7 mouse cellular contexts compared by ENCODE assay signal in the genomic region with DNA sequence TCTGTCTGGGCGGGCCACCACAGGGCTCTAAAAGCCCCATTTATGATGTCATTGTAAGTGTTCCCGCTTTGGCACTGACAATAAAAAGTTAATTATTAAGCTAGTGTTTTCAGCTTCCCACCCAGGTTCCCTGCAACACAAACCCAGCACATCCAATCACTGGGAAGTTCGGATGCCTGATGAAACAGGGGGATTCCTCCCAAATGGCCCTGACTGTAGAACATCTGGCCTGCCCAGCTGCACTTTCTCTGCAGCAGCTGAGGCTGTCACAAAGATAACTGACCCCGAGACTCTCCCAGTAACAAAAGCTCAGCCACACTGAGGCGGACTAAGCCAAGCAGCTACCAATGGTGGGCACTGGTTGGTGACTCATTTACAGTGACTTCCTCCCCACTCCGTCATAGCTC. TPM values are rescaled to one million over a fixed set of nuclear protein-coding genes. Genes with fewer than 3 reads are reported as not detected.
A peak's percentile ranks its signal among the peaks of the same experiment; 100 is the strongest.
DNase-seq lines count a peak whose midpoint lies in the region; ATAC-seq and TF ChIP-seq lines count a peak whose summit lies in the region.

No protein-coding gene starts in this region.

- peak; percentile 27 for DNase-seq in embryo, embryonic 11.5 days (ENCODE audit: low read depth, low spot score)
- DNase-seq in heart, postnatal 36 days = peak; percentile 17 to 33
- DNase-seq in limb, embryonic 14.5 days (ENCODE audit: low spot score) = peak; percentile 45
- no peak for DNase-seq in cerebellum, postnatal 14 days
- no peak for DNase-seq in left cerebral cortex, postnatal 25 days (ENCODE audit: low spot score in 2 of 2)
- DNase-seq in frontal cortex, postnatal 10 days (ENCODE audit: low spot score in 2 of 2) = no peak

- TF ChIP-seq CTCF in olfactory bulb, adult 2 months (IDR thresholded peaks at IDR 0.05; ENCODE audit: insufficient read depth, low read depth, low read length) = no peak

- no peak overlapping the region for H3K4me2 ChIP-seq in limb, embryonic 14.5 days (replicated peaks; ENCODE audit: low read depth, low read length, severe bottlenecking)

- no peak overlapping the region for H3K4me3 ChIP-seq in limb, embryonic 14.5 days (replicated peaks; ENCODE audit: low read length)
- peak overlapping the region; percentile 25; the same call in 1 of the 2 replicates for H3K4me3 ChIP-seq in olfactory bulb, adult 2 months (ENCODE audit: insufficient read depth, low read depth, low read length)

- 24% methylated on average over 6 of the region's 6 CpGs for WGBS in limb, embryonic 14.5 days
- 23% methylated on average over 6 of the region's 6 CpGs for whole genome bisulfite sequencing in olfactory bulb, adult 2 months

- H3K9me3 ChIP-seq in limb, embryonic 14.5 days (ENCODE audit: control insufficient read depth, low read length) = no peaks in the 10 kb centered on the region

- TF ChIP-seq POLR2A in limb, embryonic 14.5 days (IDR thresholded peaks at IDR 0.05; ENCODE audit: borderline replicate concordance, extremely low read depth, insufficient read depth, insufficient read length) = no peak
- TF ChIP-seq POLR2A in olfactory bulb, adult 2 months (IDR thresholded peaks at IDR 0.05; ENCODE audit: insufficient read depth, low read depth, low read length) = no peak

- intact Hi-C loops in heart, postnatal 36 days (cut with DNase I) = no loop called here
- intact Hi-C loops in left cerebral cortex, postnatal 25 days (cut with DNase I) = no loop called here

- no peaks in the 10 kb centered on the region for H3K36me3 ChIP-seq in limb, embryonic 14.5 days (ENCODE audit: control insufficient read depth, insufficient read depth, low read length)

- ATAC-seq in limb, embryonic 14.5 days (ENCODE audit: low FRiP score, low read depth) = peak; percentile 62

- peaks cover 17% of the 10 kb centered on the region for H3K4me1 ChIP-seq in limb, embryonic 14.5 days (ENCODE audit: control insufficient read depth, insufficient read depth, low read length)
- peaks cover 6% of the 10 kb centered on the region; the same call in 1 of the 2 replicates for H3K4me1 ChIP-seq in olfactory bulb, adult 2 months (ENCODE audit: control insufficient read depth, insufficient read depth, low read length)

- H3K27ac ChIP-seq in limb, embryonic 14.5 days (replicated peaks; ENCODE audit: low read depth, low read length) = no peak overlapping the region
- peak overlapping the region; percentile 36; the same call in 1 of the 2 replicates for H3K27ac ChIP-seq in olfactory bulb, adult 2 months (ENCODE audit: insufficient read depth, low read depth, low read length)

- no peak overlapping the region for H3K9ac ChIP-seq in limb, embryonic 14.5 days (ENCODE audit: low read depth, low read length, severe bottlenecking)

- H3K27me3 ChIP-seq in limb, embryonic 14.5 days (ENCODE audit: control insufficient read depth, insufficient read depth, low read length) = no peaks in the 10 kb centered on the region

RNA-seq across cellular contexts. Expression of gene Ric8b, which starts 31.2 kb away (rescaled TPM):
- total RNA-seq in heart, postnatal 36 days (2021) = 10 to 100 TPM; 35.5 to 40.9 TPM
- polyA plus RNA-seq in limb, embryonic 14.5 days (2012; rRNA removed) = 27.6 and 30.4 TPM in 2 replicates
- 17.8 and 20.8 TPM in 2 replicates for polyA plus RNA-seq in limb, embryonic 14.5 days (2014; fragmentation: Nextera tagmentation; extraction: Ambion mirVana)
- polyA plus RNA-seq in olfactory bulb, adult 2 months (2012; ENCODE audit: insufficient read depth, insufficient read length, low replicate concordance, missing spikeins) = not detected in 2 replicates
- total RNA-seq in left cerebral cortex, postnatal 25 days (2021) = 10 to 100 TPM; 48.5 to 59.2 TPM

Comparison
In these comparisons a context has a peak if more than half of its experiments do, and no peak if none do; other contexts are left out.
1. DNase-seq: peak in embryo, embryonic 11.5 days (single experiment), heart, postnatal 36 days (2 of 2) and limb, embryonic 14.5 days (single experiment); none in cerebellum, postnatal 14 days (0 of 2), left cerebral cortex, postnatal 25 days (0 of 2) and frontal cortex, postnatal 10 days (0 of 2).